Mouse (Mus musculus) embryonic facial prominence, embryonic 14.5 days (tissue): ENCODE measurements around the gene Pip5k1c. TPM values are rescaled to one million over a fixed set of nuclear protein-coding genes. Genes with fewer than 3 reads are reported as not detected.

Experiments used
- ATAC-seq: fragments of 200-750 bp; cut with Nextera tagmentation; 2 replicates; pipeline ENCODE4 v1.8.0; 2017; ENCODE audit warnings: low read depth, moderate number of reproducible peaks, moderate TSS enrichment
- DNase-seq: peaks from one replicate; pipeline ENCODE4 v3.0.0-alpha.2; 2015; ENCODE audit warnings: low spot score
- H3K27ac ChIP-seq: fragments of 300-500 bp; sonication (generic); replicated peaks from 2 replicates; pipeline ENCODE4 v1.5.1; 2014; ENCODE audit warnings: low read depth, mild to moderate bottlenecking, low read length, moderate library complexity
- H3K27me3 ChIP-seq: fragments of 300-500 bp; sonication (generic); replicated peaks from 2 replicates; pipeline ENCODE4 v1.6.1; 2014; ENCODE audit warnings: low read length; ENCODE audit not compliant: control insufficient read depth, insufficient read depth
- H3K36me3 ChIP-seq: fragments of 300-500 bp; sonication (generic); 2 replicates; pipeline ENCODE4 v1.6.1; 2014; ENCODE audit warnings: low read length, mixed read lengths; ENCODE audit not compliant: control insufficient read depth, insufficient read depth
- H3K4me1 ChIP-seq: fragments of 300-500 bp; sonication (generic); 2 replicates; pipeline ENCODE4 v1.6.1; 2014; ENCODE audit warnings: antibody characterized with exemption, low read length; ENCODE audit not compliant: control insufficient read depth, insufficient read depth
- H3K4me2 ChIP-seq: fragments of 300-500 bp; sonication (generic); 2 replicates; pipeline ENCODE4 v1.6.1; 2014; ENCODE audit warnings: low read depth, mild to moderate bottlenecking, low read length, moderate library complexity, mixed read lengths
- H3K4me3 ChIP-seq: fragments of 300-500 bp; sonication (generic); 2 replicates; pipeline ENCODE4 v1.5.1; 2014; ENCODE audit warnings: low read depth, mild to moderate bottlenecking, low read length
- H3K9ac ChIP-seq: fragments of 300-500 bp; sonication (generic); 2 replicates; pipeline ENCODE4 v1.6.1; 2014; ENCODE audit warnings: low read depth, mild to moderate bottlenecking, low read length, moderate library complexity, mixed read lengths
- H3K9me3 ChIP-seq: fragments of 300-500 bp; sonication (generic); 2 replicates; pipeline ENCODE4 v1.6.1; 2016; ENCODE audit warnings: low read length; ENCODE audit not compliant: control insufficient read depth
- WGBS: fragments of 180-500 bp; shearing (Covaris S2); extraction: QIAGEN DNeasy Blood & Tissue Kit; methylation state at CpG from one replicate; pipeline ENCODE4 v1.1.7; 2014; 5-methylcytosine and 5-hydroxymethylcytosine counted together
- polyA plus RNA-seq: library from polyadenylated mRNA; unstranded; fragments of >200 nt; fragmentation: Nextera tagmentation; extraction: Ambion mirVana; gene quantifications from 2 replicates; pipeline ENCODE4 v1.2.1, GENCODE M21; 2014

The Pip5k1c gene
- polyA plus RNA-seq, result 48.4 and 56.3 TPM in 2 replicates

- Histone ChIP-seq H3K9ac (peak within 1 kb of the TSS; percentile 87), H3K27ac (peak within 1 kb of the TSS; percentile 81), H3K4me3 (peak within 1 kb of the TSS; percentile 78), H3K27me3 (peaks cover 24% of the 10 kb centered on the region), H3K4me2 (peak within 1 kb of the TSS; percentile 99), H3K9me3 (no peaks in the 10 kb centered on the region), H3K4me1 (peaks cover 12% of the 10 kb centered on the region), H3K36me3 (0 out of 2 replicates have a peak, but pooled peaks cover 10% of the 10 kb centered on the region)
- peak; percentile 96 for ATAC-seq
- 0% methylated on average over 41 of the region's 80 CpGs for WGBS
- peak; percentile 99 for DNase-seq
These were observed at the start of gene Pip5k1c for GRCm38 (mm10) chr10:81292554-81293333. TSS of gene Pip5k1c (plus strand) at chr10:81292963.

GRCm38 (mm10) chr10:81244146-81244545 is 48.6 kb upstream of the Pip5k1c start:
- Histone ChIP-seq H3K9me3 (no peaks in the 10 kb centered on the region), H3K27me3 (peaks cover 22% of the 10 kb centered on the region)
- no peak for ATAC-seq

DNA sequence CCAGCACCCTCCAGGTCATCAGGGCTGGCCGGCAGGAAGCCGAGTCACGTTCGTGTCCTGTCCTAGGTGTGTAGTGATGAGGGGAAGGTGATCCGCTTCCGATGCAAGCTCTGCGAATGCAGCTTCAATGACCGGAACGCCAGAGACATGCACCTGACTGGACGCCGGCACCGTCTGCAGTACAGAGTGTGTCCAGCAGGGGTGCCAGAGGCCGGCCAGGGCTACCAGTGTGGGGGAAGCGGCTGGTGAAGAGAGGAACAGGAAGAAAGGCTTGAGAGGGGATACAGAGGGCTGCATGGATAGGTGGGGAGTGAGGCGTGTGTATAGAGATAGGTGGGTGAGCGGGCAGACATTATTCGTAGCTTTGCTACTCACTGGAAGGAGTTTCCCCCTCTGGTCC is 48.2 kb upstream of the Pip5k1c start:
- Histone ChIP-seq H3K4me3 (no peak overlapping the region), H3K36me3 (no peaks in the 10 kb centered on the region), H3K9me3 (no peaks in the 10 kb centered on the region), H3K4me2 (no peak overlapping the region), H3K27me3 (peaks cover 17% of the 10 kb centered on the region), H3K4me1 (no peaks in the 10 kb centered on the region), H3K9ac (no peak overlapping the region), H3K27ac (no peak overlapping the region)
- ATAC-seq (peak; percentile 64), DNase-seq (no peak)
- WGBS, result 9% methylated on average over 17 of the region's 17 CpGs

More at GRCm38 (mm10) chr10:81244146-81244545, 48.6 kb upstream of the Pip5k1c start:
- no peak overlapping the region for H3K4me3 ChIP-seq
- H3K36me3 ChIP-seq, result no peaks in the 10 kb centered on the region
- no peak overlapping the region for H3K27ac ChIP-seq
- DNase-seq, result no peak
- H3K9ac ChIP-seq, result no peak overlapping the region
- H3K4me2 ChIP-seq, result no peak overlapping the region
- 61% methylated on average over 4 of the region's 4 CpGs for WGBS
- no peaks in the 10 kb centered on the region for H3K4me1 ChIP-seq

DNA sequence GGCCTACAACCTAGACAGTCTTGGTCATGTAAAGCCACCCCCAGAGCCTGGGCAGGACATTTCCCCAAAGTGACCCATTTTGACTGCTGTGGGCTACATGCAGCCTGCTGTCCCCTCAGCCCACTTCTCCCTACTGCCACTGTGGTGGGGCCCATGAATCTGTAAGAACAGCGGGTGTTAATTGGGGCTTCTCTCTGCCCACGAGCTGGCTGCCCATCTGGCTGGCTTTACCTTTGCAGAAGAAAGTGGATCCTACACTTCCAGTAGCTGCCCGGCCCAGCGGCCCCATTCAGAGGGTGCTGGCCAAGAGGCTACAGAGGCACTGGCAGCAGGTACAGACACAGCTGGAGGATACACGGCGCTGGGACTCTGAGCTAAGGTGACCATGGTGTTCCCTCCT is 47.6 kb upstream of the Pip5k1c start:
- Histone ChIP-seq H3K36me3 (0 out of 2 replicates have a peak, but pooled peaks cover 3% of the 10 kb centered on the region), H3K27me3 (peaks cover 11% of the 10 kb centered on the region), H3K27ac (no peak overlapping the region), H3K4me2 (no peak overlapping the region), H3K4me3 (no peak overlapping the region), H3K9ac (no peak overlapping the region), H3K9me3 (no peaks in the 10 kb centered on the region), H3K4me1 (no peaks in the 10 kb centered on the region)
- 88% methylated on average over 6 of the region's 6 CpGs for WGBS
- ATAC-seq (no peak), DNase-seq (no peak)

DNA sequence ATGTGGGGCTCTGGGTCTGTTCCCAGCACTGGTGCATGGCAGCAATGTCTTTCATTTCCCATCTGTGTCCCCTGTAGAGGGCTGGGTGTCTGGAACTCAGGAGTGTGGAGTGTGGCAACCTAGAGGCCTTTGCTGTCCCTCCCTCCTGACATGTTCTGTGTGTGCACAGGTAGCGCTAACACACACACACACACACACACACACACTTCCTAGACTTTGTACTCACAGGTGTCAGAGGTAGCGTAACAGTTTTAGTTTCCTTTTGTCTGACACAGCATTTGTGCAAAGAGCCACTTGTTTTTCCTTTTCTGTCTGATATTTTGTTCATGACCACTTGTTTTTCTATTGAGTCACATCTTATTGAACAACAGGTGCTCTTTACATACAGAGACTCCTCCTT is 45.0 kb upstream of the Pip5k1c start:
- Histone ChIP-seq H3K4me3 (no peak overlapping the region), H3K9me3 (no peaks in the 10 kb centered on the region), H3K27me3 (peaks cover 19% of the 10 kb centered on the region), H3K27ac (no peak overlapping the region), H3K9ac (no peak overlapping the region), H3K4me1 (peaks cover 1% of the 10 kb centered on the region; the same call in 1 of the 2 replicates), H3K4me2 (no peak overlapping the region), H3K36me3 (0 out of 2 replicates have a peak, but pooled peaks cover 6% of the 10 kb centered on the region)
- DNase-seq (no peak), ATAC-seq (no peak)
- WGBS, result 94% methylated on average over 2 of the region's 2 CpGs

- ATAC-seq, result no peak
- H3K27me3 ChIP-seq, result peaks cover 36% of the 10 kb centered on the region
- 87% methylated on average over 8 of the region's 8 CpGs for WGBS
These were observed 43.3 kb upstream of the Pip5k1c start for GRCm38 (mm10) chr10:81249442-81249841.

DNA sequence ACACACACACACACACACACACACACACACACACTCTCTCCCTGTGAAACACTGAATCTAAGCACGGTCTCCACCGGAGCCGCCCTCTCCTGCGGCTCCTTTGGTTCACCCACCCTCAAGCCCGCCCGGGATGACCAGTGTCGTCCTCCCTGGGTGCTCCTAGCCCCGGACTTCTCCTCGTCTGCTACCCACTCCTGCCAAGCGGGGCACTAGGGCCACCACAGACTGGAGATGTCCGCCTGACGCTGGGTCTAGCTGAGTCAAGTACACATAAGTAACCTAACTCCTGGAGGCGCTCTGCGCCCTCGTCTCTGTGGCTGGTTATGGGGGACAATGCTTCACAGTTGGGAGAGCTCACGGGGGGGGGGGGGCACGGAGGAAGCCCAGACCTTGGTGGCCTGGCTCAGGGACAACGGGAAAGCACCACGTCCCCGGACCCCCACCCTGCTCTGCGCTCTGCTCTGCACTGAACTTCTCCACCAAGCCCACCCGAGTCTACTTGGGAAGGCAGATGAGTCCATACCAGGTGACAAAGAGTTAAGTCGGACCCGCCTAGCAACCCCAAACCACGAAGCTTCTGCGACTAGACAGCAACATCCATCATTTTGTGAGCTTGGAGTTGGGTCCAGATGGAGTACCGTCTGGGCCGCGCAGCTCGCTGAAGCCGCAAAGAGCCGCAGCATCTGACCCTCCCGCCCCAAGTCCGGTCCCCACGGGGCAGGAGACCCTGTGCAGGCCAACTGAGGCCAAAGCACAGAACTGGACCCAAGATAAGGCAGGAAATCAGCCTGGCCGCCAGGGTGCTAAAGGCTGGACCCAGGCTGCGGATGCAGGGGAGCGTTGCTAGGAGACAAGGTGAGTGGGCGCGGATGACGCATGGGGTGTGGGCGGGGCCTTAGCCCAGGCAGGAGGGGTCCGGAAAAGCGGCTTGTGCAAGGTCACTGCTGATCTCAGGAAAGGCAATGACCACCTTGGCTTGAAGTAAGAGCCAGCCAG is 40.0 kb upstream of the Pip5k1c start, which contains the start of gene Matk:
Gene Matk (plus strand): TSS at position 512 of the 996 bp plus-strand sequence.
- peak within 1 kb of the TSS; percentile 26; the same call in 1 of the 2 replicates for H3K9ac ChIP-seq
- H3K9me3 ChIP-seq, result no peaks in the 10 kb centered on the region
- peak within 1 kb of the TSS; percentile 20; the same call in 1 of the 2 replicates for H3K4me3 ChIP-seq
- peaks cover 58% of the 10 kb centered on the region for H3K27me3 ChIP-seq
- H3K4me1 ChIP-seq, result peaks cover 5% of the 10 kb centered on the region; the same call in 1 of the 2 replicates
- H3K4me2 ChIP-seq, result peak within 1 kb of the TSS; percentile 42
- 8% methylated on average over 39 of the region's 44 CpGs for WGBS
- no peak within 1 kb of the TSS for H3K27ac ChIP-seq
- ATAC-seq (peak; percentile 54), DNase-seq (peak; percentile 57)
- 0 out of 2 replicates have a peak, but pooled peaks cover 6% of the 10 kb centered on the region for H3K36me3 ChIP-seq

More at GRCm38 (mm10) chr10:81249442-81249841, 43.3 kb upstream of the Pip5k1c start:
- no peaks in the 10 kb centered on the region for H3K9me3 ChIP-seq
- H3K4me2 ChIP-seq, result no peak overlapping the region
- H3K36me3 ChIP-seq, result 0 out of 2 replicates have a peak, but pooled peaks cover 6% of the 10 kb centered on the region
- no peak overlapping the region for H3K27ac ChIP-seq
- DNase-seq, result no peak
- peaks cover 5% of the 10 kb centered on the region; the same call in 1 of the 2 replicates for H3K4me1 ChIP-seq
- H3K4me3 ChIP-seq, result no peak overlapping the region
- H3K9ac ChIP-seq, result no peak overlapping the region

DNA sequence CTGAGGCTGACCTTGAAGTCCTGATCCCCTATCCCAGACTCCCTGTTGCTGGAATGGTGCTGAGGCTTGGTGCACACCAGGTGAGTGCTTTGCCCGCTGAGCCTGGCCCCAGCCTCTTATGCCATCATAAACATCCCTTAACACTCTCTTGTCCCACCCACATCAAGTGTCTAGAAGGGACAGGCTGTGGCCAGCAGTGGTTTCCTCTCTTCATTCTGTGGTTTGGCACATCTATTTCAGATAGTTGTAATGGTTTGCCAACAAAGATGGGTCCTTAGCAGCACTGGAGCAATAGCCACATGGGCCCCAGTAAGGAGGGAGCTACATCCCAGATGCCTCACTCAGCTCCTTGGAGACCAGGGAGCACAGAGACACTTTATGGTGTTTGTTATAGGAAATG is 37.9 kb upstream of the Pip5k1c start:
- Histone ChIP-seq H3K4me3 (no peak overlapping the region), H3K4me2 (no peak overlapping the region), H3K36me3 (0 out of 2 replicates have a peak, but pooled peaks cover 6% of the 10 kb centered on the region), H3K9me3 (no peaks in the 10 kb centered on the region), H3K27me3 (peaks cover 80% of the 10 kb centered on the region), H3K9ac (no peak overlapping the region), H3K4me1 (peaks cover 5% of the 10 kb centered on the region; the same call in 1 of the 2 replicates), H3K27ac (no peak overlapping the region)
- ATAC-seq (no peak), DNase-seq (no peak)
- 33% methylated on average over 1 of the region's 1 CpGs for WGBS
